Mouse (Mus musculus) forebrain, postnatal 0 days (tissue): ENCODE measurements at regions not wholly inside any gene's neighbourhood (a gene's known extent, or its start where the extent isn't known, plus 50 kb on each side); places are given as distances from the start of the nearest gene placed in this dataset.

Experiments used
- ATAC-seq: fragments of 200-750 bp; cut with Nextera tagmentation; 2 replicates; pipeline ENCODE4 v1.8.0; 2017; ENCODE audit warnings: mild to moderate bottlenecking, moderate library complexity
- DNase-seq: peaks from one replicate; pipeline ENCODE4 v3.0.0-alpha.2; 2015
- H3K27ac ChIP-seq: fragments of 300-500 bp; sonication (generic); 2 replicates; pipeline ENCODE4 v1.5.1; 2014; ENCODE audit warnings: low read depth, mild to moderate bottlenecking, antibody characterized with exemption, low read length, moderate library complexity, mixed read lengths
- H3K27me3 ChIP-seq: fragments of 300-500 bp; sonication (generic); 2 replicates; pipeline ENCODE4 v1.6.1; 2014; ENCODE audit warnings: mild to moderate bottlenecking, low read length, mixed read lengths; ENCODE audit not compliant: insufficient read depth
- H3K36me3 ChIP-seq: fragments of 300-500 bp; sonication (generic); 2 replicates; pipeline ENCODE4 v1.6.1; 2014; ENCODE audit warnings: mild to moderate bottlenecking, moderate library complexity; ENCODE audit not compliant: insufficient read depth
- H3K4me1 ChIP-seq: fragments of 300-500 bp; sonication (generic); 2 replicates; pipeline ENCODE4 v1.6.1; 2014; ENCODE audit warnings: antibody characterized with exemption; ENCODE audit not compliant: insufficient read depth
- H3K4me2 ChIP-seq: fragments of 300-500 bp; sonication (generic); 2 replicates; pipeline ENCODE4 v1.6.1; 2014; ENCODE audit warnings: low read depth, mild to moderate bottlenecking, moderate library complexity
- H3K4me3 ChIP-seq: fragments of 300-500 bp; sonication (generic); 2 replicates; pipeline ENCODE4 v1.5.1; 2014; ENCODE audit warnings: low read depth, low read length, mixed read lengths
- H3K9ac ChIP-seq: fragments of 300-500 bp; sonication (generic); 2 replicates; pipeline ENCODE4 v1.6.1; 2014; ENCODE audit warnings: mild to moderate bottlenecking
- H3K9me3 ChIP-seq: fragments of 300-500 bp; sonication (generic); 2 replicates; pipeline ENCODE4 v1.6.1; 2016; ENCODE audit warnings: low read length
- CTCF ChIP-seq: sonication (generic); IDR thresholded peaks from 2 replicates; pipeline ENCODE4 v1.5.1; 2016; ENCODE audit warnings: antibody characterized with exemption, control low read depth, low read depth
- WGBS: fragments of 180-500 bp; shearing (Covaris S2); extraction: QIAGEN DNeasy Blood & Tissue Kit; methylation state at CpG from one replicate; pipeline ENCODE4 v1.1.7; 2014; 5-methylcytosine and 5-hydroxymethylcytosine counted together

DNA sequence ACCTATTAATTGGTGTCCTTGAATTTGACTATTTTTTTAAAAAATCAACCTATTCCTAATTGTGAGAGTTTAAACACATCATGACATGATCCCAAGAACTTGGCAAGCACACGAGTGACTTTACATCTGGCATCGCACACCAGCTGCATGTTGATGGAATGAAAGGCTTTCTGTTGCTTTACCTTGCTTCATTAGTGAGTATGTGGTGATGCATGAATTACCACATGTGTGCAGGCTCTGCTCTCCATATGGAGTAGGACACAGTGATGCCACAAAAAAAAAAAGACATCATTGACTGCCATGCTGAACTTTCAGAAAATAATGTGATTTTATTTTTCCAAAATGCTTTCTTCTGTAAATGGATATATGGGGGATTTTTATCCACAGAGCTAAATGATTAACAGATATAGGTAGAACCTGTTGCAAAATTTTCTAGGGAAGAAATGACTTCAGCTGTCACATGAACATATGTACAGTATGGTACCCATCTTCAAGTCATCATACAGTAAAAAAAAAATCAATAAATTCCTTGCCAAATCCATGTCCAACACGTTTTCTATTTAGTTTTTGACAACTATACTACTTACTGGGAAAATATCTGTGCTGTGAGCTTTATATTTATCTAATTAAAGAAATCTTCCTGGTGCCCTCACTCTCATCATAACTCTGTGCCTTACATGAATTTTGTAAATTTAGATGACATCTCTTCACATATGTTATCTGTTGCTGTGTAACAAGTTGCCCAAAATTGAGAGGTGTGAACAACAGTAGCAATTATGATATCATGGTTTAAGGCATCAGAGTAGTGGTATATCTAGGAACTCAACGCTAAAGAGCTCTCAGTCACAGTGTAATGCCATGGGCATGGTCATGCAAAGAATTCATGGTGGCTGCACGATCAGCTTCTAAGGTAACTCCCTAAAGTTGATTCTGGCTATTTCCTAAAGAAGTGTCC, 84.0 kb upstream of the Arrdc3 start:
- 71% methylated on average over 5 of the region's 5 CpGs for WGBS
- Histone ChIP-seq H3K36me3 (no peaks in the 10 kb centered on the region), H3K27me3 (no peaks in the 10 kb centered on the region), H3K4me1 (no peaks in the 10 kb centered on the region), H3K4me3 (no peak overlapping the region), H3K9ac (no peak overlapping the region), H3K9me3 (no peaks in the 10 kb centered on the region), H3K27ac (no peak overlapping the region), H3K4me2 (no peak overlapping the region)
- no peak for TF ChIP-seq CTCF
- DNase-seq = no peak
- peak; percentile 76 for ATAC-seq

DNA sequence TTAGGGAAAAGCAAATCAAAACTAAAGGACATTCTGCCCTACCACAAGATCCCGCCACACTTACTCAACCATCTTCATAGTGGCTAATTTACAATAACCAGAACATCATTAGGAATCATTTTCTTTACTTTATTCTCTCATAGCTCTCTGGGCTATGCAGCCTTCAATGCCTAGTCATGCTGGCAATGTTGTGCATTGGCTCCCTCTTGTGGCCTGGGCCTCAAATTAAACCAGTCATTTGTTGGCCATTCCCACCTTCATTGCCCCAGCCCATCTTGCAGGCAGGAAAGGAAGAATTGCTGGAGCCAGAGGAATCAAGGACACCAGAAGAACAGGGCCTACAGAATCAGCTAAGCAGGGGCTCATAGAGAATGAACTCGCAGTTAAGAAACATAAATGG, 77.0 kb upstream of the Arrdc3 start:
- H3K9ac ChIP-seq = no peak overlapping the region

DNA sequence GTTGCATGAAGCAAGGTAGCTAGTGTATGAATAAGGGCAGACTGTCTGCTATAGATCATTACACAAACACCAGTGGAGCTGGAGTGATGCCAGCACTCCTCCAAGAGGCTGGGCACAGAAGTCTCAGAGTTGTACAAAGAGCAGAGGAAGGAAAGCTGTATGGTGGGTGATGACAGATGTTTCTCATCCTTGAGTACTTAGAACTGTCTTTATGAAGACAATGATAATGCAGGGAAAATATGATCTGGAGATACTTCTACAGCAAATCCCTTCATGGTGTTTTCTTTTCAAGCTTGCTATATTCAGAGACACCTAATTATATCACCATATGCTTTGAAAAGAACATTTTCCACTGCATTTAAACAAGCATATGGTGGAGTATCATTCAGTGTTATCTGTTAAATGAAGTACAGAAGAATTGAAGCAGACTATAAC, 56.1 kb upstream of the Arrdc3 start:
- peak; percentile 20; the same call in 1 of the 2 replicates for ATAC-seq
- no peak overlapping the region for H3K4me3 ChIP-seq
- no peak overlapping the region for H3K9ac ChIP-seq
- no peak overlapping the region for H3K4me2 ChIP-seq
- H3K36me3 ChIP-seq = no peaks in the 10 kb centered on the region
- H3K27ac ChIP-seq = no peak overlapping the region
- H3K9me3 ChIP-seq = no peaks in the 10 kb centered on the region
- peak; percentile 3 for DNase-seq
- H3K4me1 ChIP-seq = no peaks in the 10 kb centered on the region
- no peak for TF ChIP-seq CTCF
- H3K27me3 ChIP-seq = no peaks in the 10 kb centered on the region

More for the DNA sequence above, 77.0 kb upstream of the Arrdc3 start:
- Histone ChIP-seq H3K4me2 (no peak overlapping the region), H3K4me1 (no peaks in the 10 kb centered on the region), H3K9me3 (no peaks in the 10 kb centered on the region), H3K4me3 (no peak overlapping the region), H3K27me3 (no peaks in the 10 kb centered on the region), H3K27ac (no peak overlapping the region), H3K36me3 (no peaks in the 10 kb centered on the region)
- peak; percentile 41 for DNase-seq
- peak; percentile 55; the same call in 1 of the 2 replicates for ATAC-seq
- 48% methylated on average over 2 of the region's 2 CpGs for WGBS
- TF ChIP-seq CTCF = peak; percentile 64
